Mouse (Mus musculus) embryonic facial prominence, embryonic 11.5 days (tissue): Measurements from ENCODE around the gene Cys1. TPM values are rescaled to one million over a fixed set of nuclear protein-coding genes. Genes with fewer than 3 reads are reported as not detected.

ENCODE experiments used
- ATAC-seq: fragments of 200-750 bp; cut with Nextera tagmentation; replicated peaks from 2 replicates; pipeline ENCODE4 v1.8.0; 2017; ENCODE audit warnings: low read depth; ENCODE audit not compliant: insufficient number of reproducible peaks, low FRiP score, low TSS enrichment
- DNase-seq: peaks from one replicate; pipeline ENCODE4 v3.0.0-alpha.2; 2015; ENCODE audit warnings: low spot score
- H3K27ac ChIP-seq: fragments of 300-500 bp; sonication (generic); replicated peaks from 2 replicates; pipeline ENCODE4 v1.5.1; 2014; ENCODE audit warnings: mild to moderate bottlenecking, low read depth, low read length, control low read depth
- H3K27me3 ChIP-seq: fragments of 300-500 bp; sonication (generic); 2 replicates; pipeline ENCODE4 v1.6.1; 2014; ENCODE audit warnings: mild to moderate bottlenecking, low read length, moderate library complexity, mixed read lengths; ENCODE audit not compliant: control insufficient read depth, insufficient read depth
- H3K36me3 ChIP-seq: fragments of 300-500 bp; sonication (generic); replicated peaks from 2 replicates; pipeline ENCODE4 v1.6.1; 2014; ENCODE audit warnings: low read depth, mild to moderate bottlenecking, low read length, moderate library complexity, mixed read lengths; ENCODE audit not compliant: control insufficient read depth, insufficient read depth
- H3K4me1 ChIP-seq: fragments of 300-500 bp; sonication (generic); 2 replicates; pipeline ENCODE4 v1.6.1; 2014; ENCODE audit warnings: low read length, mixed read lengths; ENCODE audit not compliant: control insufficient read depth, insufficient read depth
- H3K4me2 ChIP-seq: fragments of 300-500 bp; sonication (generic); 2 replicates; pipeline ENCODE4 v1.6.1; 2014; ENCODE audit warnings: low read depth, mild to moderate bottlenecking, control low read depth, low read length, moderate library complexity
- H3K4me3 ChIP-seq: fragments of 300-500 bp; sonication (generic); 2 replicates; pipeline ENCODE4 v1.5.1; 2014; ENCODE audit warnings: low read depth, low read length, control low read depth
- H3K9ac ChIP-seq: fragments of 300-500 bp; sonication (generic); replicated peaks from 2 replicates; pipeline ENCODE4 v1.6.1; 2014; ENCODE audit warnings: mild to moderate bottlenecking, control low read depth, low read length
- H3K9me3 ChIP-seq: fragments of 300-500 bp; sonication (generic); replicated peaks from 2 replicates; pipeline ENCODE4 v1.6.1; 2016; ENCODE audit warnings: mild to moderate bottlenecking, low read length, inconsistent platforms, mixed read lengths; ENCODE audit not compliant: control insufficient read depth
- WGBS: fragments of 180-500 bp; shearing (Covaris S2); extraction: QIAGEN DNeasy Blood & Tissue Kit; methylation state at CpG from one replicate; pipeline ENCODE4 v1.1.7; 2014; 5-methylcytosine and 5-hydroxymethylcytosine counted together
- polyA plus RNA-seq: library from polyadenylated mRNA; unstranded; fragments of >200 nt; fragmentation: Nextera tagmentation; extraction: Ambion mirVana; gene quantifications from 2 replicates; pipeline ENCODE4 v1.2.1, GENCODE M21; 2014

Gene Cys1
- polyA plus RNA-seq, 1 experiment from 2014 or later, result 0.94 TPM

DNA sequence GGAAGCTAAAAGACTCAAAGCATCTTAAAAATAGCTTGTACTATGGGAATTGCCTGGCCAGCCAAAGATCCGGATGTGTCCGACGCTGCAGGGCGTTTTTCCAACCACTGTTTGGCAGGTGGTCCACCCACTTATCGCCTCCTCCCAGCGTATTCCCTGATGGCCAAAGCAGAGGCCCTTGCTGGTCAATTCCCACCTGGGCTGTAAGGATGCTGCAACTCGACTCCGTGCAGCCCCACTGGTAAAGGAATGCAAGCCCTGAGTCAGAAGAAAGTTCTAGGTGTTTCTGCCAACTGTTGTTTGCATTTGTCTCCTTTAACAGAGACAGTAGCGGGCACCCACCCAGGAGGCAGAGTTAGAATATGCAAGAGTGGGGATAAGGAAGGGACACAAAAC, 1.5 kb downstream of the Cys1 start:
- peaks cover 15% of the 10 kb centered on the region for H3K27me3 ChIP-seq
- peak overlapping the region; percentile 71 for H3K4me2 ChIP-seq
- no peak for DNase-seq
- H3K9me3 ChIP-seq, result no peaks in the 10 kb centered on the region
- 6% methylated on average over 9 of the region's 9 CpGs for WGBS
- H3K9ac ChIP-seq, result no peak overlapping the region; the same call in 1 of the 2 replicates
- peak overlapping the region; percentile 47 for H3K4me3 ChIP-seq
- H3K4me1 ChIP-seq, result no peaks in the 10 kb centered on the region
- H3K27ac ChIP-seq, result no peak overlapping the region
- H3K36me3 ChIP-seq, result no peaks in the 10 kb centered on the region
- no peak for ATAC-seq

- ATAC-seq, result no peak
- H3K27ac ChIP-seq, result no peak overlapping the region
- no peaks in the 10 kb centered on the region for H3K9me3 ChIP-seq
- H3K4me3 ChIP-seq, result no peak overlapping the region
- H3K9ac ChIP-seq, result no peak overlapping the region
- WGBS, result 87% methylated on average over 5 of the region's 5 CpGs
- no peaks in the 10 kb centered on the region for H3K27me3 ChIP-seq
- no peak overlapping the region for H3K4me2 ChIP-seq
- no peak for DNase-seq
- H3K36me3 ChIP-seq, result no peaks in the 10 kb centered on the region
- H3K4me1 ChIP-seq, result no peaks in the 10 kb centered on the region
Measured at GRCm38 (mm10) chr12:24662131-24662530, 19.5 kb downstream of the Cys1 start.

GRCm38 (mm10) chr12:24661100-24661499, 20.5 kb downstream of the Cys1 start:
- DNase-seq, result no peak
- Histone ChIP-seq H3K4me3 (no peak overlapping the region), H3K27me3 (no peaks in the 10 kb centered on the region), H3K27ac (no peak overlapping the region), H3K9ac (no peak overlapping the region), H3K4me1 (no peaks in the 10 kb centered on the region), H3K9me3 (no peaks in the 10 kb centered on the region), H3K4me2 (no peak overlapping the region), H3K36me3 (no peaks in the 10 kb centered on the region)
- WGBS, result 85% methylated on average over 4 of the region's 4 CpGs
- ATAC-seq, result no peak

GRCm38 (mm10) chr12:24659923-24660322, 21.7 kb downstream of the Cys1 start:
- Histone ChIP-seq H3K27ac (no peak overlapping the region), H3K36me3 (no peaks in the 10 kb centered on the region), H3K4me3 (no peak overlapping the region), H3K9ac (no peak overlapping the region), H3K4me2 (no peak overlapping the region), H3K9me3 (no peaks in the 10 kb centered on the region), H3K4me1 (no peaks in the 10 kb centered on the region), H3K27me3 (no peaks in the 10 kb centered on the region)
- WGBS, result 89% methylated on average over 9 of the region's 9 CpGs
- ATAC-seq (no peak), DNase-seq (no peak)

DNA sequence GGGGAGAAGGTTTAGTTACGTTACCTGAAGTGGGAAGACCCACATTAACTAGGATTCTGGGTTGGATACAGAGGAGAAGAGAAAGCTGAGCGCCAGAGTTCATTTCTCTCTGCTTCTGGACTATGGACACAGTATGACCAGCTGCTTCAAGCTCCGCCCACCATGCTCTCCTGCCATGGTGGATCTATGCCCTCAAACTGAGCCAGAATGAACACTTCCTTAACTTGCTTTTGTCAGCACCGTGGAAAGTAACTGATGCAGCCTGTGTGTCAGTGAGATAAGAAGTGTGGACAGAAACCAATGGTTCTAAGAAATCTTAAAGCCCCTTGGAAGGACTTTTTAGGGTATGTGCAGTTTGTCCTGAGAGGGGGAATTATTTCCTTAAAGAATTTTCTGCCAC, 22.6 kb downstream of the Cys1 start:
- DNase-seq (no peak), ATAC-seq (no peak)
- H3K27ac ChIP-seq, result no peak overlapping the region
- no peak overlapping the region for H3K4me2 ChIP-seq
- no peaks in the 10 kb centered on the region for H3K9me3 ChIP-seq
- no peaks in the 10 kb centered on the region for H3K27me3 ChIP-seq
- no peaks in the 10 kb centered on the region for H3K36me3 ChIP-seq
- H3K4me1 ChIP-seq, result no peaks in the 10 kb centered on the region
- 88% methylated on average over 4 of the region's 4 CpGs for WGBS
- no peak overlapping the region for H3K9ac ChIP-seq
- H3K4me3 ChIP-seq, result no peak overlapping the region

GRCm38 (mm10) chr12:24656436-24656835, 25.2 kb downstream of the Cys1 start:
- no peak for DNase-seq
- Histone ChIP-seq H3K9ac (no peak overlapping the region), H3K4me2 (no peak overlapping the region), H3K4me1 (no peaks in the 10 kb centered on the region), H3K27me3 (no peaks in the 10 kb centered on the region), H3K36me3 (no peaks in the 10 kb centered on the region), H3K4me3 (no peak overlapping the region), H3K9me3 (no peaks in the 10 kb centered on the region), H3K27ac (no peak overlapping the region)
- ATAC-seq, result no peak
- WGBS, result 66% methylated on average over 3 of the region's 3 CpGs

GRCm38 (mm10) chr12:24654065-24654862, 27.3 kb downstream of the Cys1 start:
- WGBS, result 84% methylated on average over 16 of the region's 16 CpGs
- H3K4me1 ChIP-seq, result peaks cover 4% of the 10 kb centered on the region; the same call in 1 of the 2 replicates
- DNase-seq (no peak), ATAC-seq (no peak)
- no peaks in the 10 kb centered on the region for H3K36me3 ChIP-seq
- no peak overlapping the region for H3K4me2 ChIP-seq
- H3K9me3 ChIP-seq, result no peaks in the 10 kb centered on the region
- no peaks in the 10 kb centered on the region for H3K27me3 ChIP-seq
- no peak overlapping the region for H3K27ac ChIP-seq
- H3K4me3 ChIP-seq, result no peak overlapping the region
- no peak overlapping the region for H3K9ac ChIP-seq

DNA sequence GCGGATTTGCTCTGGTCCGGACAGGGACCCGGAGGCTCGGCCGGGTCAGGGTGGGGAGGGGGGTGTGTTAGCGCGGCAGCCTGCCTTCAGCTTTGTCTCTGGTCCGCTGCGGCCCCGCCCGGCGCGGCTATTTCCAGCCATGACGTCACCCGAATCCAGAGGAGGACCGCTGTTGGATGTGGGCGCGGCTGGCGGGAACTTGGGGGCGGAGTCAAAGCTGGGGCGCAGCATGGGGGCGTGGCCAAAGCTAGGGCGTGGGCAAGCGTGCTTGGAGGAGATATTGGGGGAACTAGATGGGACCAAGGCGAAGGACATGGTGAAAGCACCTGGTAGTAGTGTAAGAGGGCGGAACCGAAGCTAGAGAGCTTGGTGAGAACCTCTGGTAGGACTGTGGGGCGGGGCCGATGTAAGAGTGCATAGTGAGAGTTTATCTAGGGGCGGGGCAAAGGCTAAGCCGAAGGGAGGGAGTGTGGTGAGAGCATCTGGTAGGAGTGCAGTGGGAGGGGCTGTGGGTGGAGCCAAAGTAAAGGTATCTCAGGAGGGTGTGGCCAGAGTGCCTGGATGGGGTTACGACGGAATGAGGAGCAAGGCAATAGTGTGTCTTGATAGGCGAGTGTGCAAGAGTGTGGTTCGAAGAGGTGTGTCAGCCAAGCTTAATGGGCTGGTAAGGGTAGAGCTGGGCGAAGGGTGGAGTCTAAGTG, 29.8 kb downstream of the Cys1 start:
- under 1% methylated on average over 35 of the region's 36 CpGs for WGBS
- Histone ChIP-seq H3K27ac (peak overlapping the region; percentile 85), H3K36me3 (no peaks in the 10 kb centered on the region), H3K27me3 (no peaks in the 10 kb centered on the region), H3K4me1 (peaks cover 4% of the 10 kb centered on the region; the same call in 1 of the 2 replicates), H3K4me3 (peak overlapping the region; percentile 86), H3K9me3 (no peaks in the 10 kb centered on the region), H3K4me2 (peak overlapping the region; percentile 40), H3K9ac (peak overlapping the region; percentile 93)
- DNase-seq (peak; percentile 94), ATAC-seq (peak; percentile 67)
